Mouse (Mus musculus) gastrocnemius, postnatal 25 days (tissue): Measurements from ENCODE around the gene Nfkbiz. TPM values are rescaled to one million over a fixed set of nuclear protein-coding genes. Genes with fewer than 3 reads are reported as not detected.

Experiments
- DNase-seq: peaks from one replicate; pipeline ENCODE4 v3.0.0; 2022
- total RNA-seq, 2 experiments: library from RNA; stranded (reverse); gene quantifications; 1 replicate in 1 of 2; 2 replicates in 1 of 2; pipeline ENCODE4 v1.2.3; 2021

Gene Nfkbiz
- total RNA-seq, 2 experiments from 2014 or later: 1.2 to 1.3 TPM

GRCm38 (mm10) chr16:55832040-55832439 is 6.7 kb downstream of the Nfkbiz start:
- DNase-seq: no peak

- DNase-seq: no peak
Observed at GRCm38 (mm10) chr16:55831451-55831850, 7.2 kb downstream of the Nfkbiz start.

- no peak for DNase-seq
Observed at GRCm38 (mm10) chr16:55823398-55824155, 15.1 kb downstream of the Nfkbiz start.

GRCm38 (mm10) chr16:55822741-55823397 is 15.8 kb downstream of the Nfkbiz start:
- DNase-seq: no peak

GRCm38 (mm10) chr16:55821997-55822740 is 16.5 kb downstream of the Nfkbiz start:
- peak; percentile 93 for DNase-seq

GRCm38 (mm10) chr16:55821571-55821981 is 17.1 kb downstream of the Nfkbiz start:
- DNase-seq: peak; percentile 30

- no peak for DNase-seq
Observed at GRCm38 (mm10) chr16:55820916-55821570, 17.7 kb downstream of the Nfkbiz start.

GRCm38 (mm10) chr16:55820161-55820915 is 18.4 kb downstream of the Nfkbiz start:
- no peak for DNase-seq

- DNase-seq: no peak
Observed at GRCm38 (mm10) chr16:55819186-55819861, 19.4 kb downstream of the Nfkbiz start.

GRCm38 (mm10) chr16:55817717-55818515 is 20.8 kb downstream of the Nfkbiz start:
- DNase-seq: no peak

- DNase-seq: no peak
Observed at GRCm38 (mm10) chr16:55816202-55816941, 22.3 kb downstream of the Nfkbiz start.

GRCm38 (mm10) chr16:55815466-55815865 is 23.2 kb downstream of the Nfkbiz start:
- no peak for DNase-seq

GRCm38 (mm10) chr16:55814686-55815085 is 24.0 kb downstream of the Nfkbiz start:
- DNase-seq: no peak

- no peak for DNase-seq
Observed at GRCm38 (mm10) chr16:55813916-55814315, 24.8 kb downstream of the Nfkbiz start.

- no peak for DNase-seq
Observed at GRCm38 (mm10) chr16:55811792-55812191, 26.9 kb downstream of the Nfkbiz start.

- DNase-seq: no peak
Observed at GRCm38 (mm10) chr16:55809779-55810514, 28.8 kb downstream of the Nfkbiz start.

GRCm38 (mm10) chr16:55809345-55809744 is 29.4 kb downstream of the Nfkbiz start:
- no peak for DNase-seq

- DNase-seq: no peak
Observed at GRCm38 (mm10) chr16:55807505-55807932, 31.2 kb downstream of the Nfkbiz start.

GRCm38 (mm10) chr16:55804799-55805198 is 33.9 kb downstream of the Nfkbiz start:
- no peak for DNase-seq
